Mouse (Mus musculus): ENCODE measurements around the gene Hoxd8. TPM values are rescaled to one million over a fixed set of nuclear protein-coding genes. Genes with fewer than 3 reads are reported as not detected.
A peak's percentile ranks its signal among the peaks of the same experiment; 100 is the strongest.

Hoxd8 gene
- polyA plus RNA-seq, 1 experiment from 2014 or later: not detected

- H3K27me3 ChIP-seq (replicated peaks; ENCODE audit: low read depth, poor library complexity, severe bottlenecking): peaks cover 100% of the 10 kb centered on the region
- 2% methylated on average over 14 of the region's 14 CpGs for WGBS
- peak overlapping the region; percentile 35 for H3K4me3 ChIP-seq
- no peaks in the 10 kb centered on the region for H3K36me3 ChIP-seq (replicated peaks)
- H3K4me1 ChIP-seq: peaks cover 12% of the 10 kb centered on the region; the same call in 1 of the 2 replicates
- H3K9me3 ChIP-seq: no peaks in the 10 kb centered on the region
- no peak for DNase-seq (ENCODE audit: low spot score)
- peak overlapping the region; percentile 35; the same call in 1 of the 2 replicates for H3K27ac ChIP-seq (replicated peaks)
Observed at GRCm38 (mm10) chr2:74739869-74740268, 35.5 kb downstream of the Hoxd8 start.

DNA sequence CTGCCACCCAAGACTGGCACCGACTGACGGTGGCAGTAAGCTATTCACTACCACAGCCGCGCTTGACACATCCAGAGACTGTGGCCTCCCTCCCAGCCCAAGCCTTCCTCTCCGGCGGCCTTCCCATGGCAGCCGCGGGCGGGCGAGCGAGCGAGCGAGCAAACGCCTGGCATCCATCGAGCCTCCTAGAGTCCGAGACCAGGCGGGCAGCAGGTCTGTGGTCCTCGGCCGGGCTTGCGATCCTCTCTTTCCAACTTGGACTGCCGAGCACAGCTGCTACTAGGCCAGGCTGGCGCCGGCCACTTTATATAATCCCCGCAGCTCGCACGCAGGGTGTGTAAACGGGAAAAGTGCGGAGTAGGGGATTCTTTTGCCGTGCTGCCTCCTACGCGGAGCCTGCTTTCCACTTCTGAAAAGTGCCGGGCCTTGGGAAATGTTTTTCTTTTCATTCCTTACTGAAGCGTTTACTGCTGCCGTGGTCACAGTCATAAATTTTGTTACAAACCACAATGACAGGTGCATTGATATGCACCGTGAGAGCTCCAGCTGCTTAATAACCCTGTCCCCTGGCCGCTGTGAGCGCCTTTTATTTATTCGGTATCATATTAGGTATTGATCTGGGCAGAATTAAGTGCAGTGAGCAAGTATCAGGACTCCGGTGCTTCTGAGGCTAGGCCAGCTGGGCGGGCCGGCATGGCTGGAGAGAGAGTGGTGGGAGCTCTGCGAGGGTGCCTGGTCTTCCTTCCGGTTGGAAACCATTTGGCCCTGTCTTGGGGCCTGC lies 36.1 kb downstream of the Hoxd8 start:
- Histone ChIP-seq H3K36me3 (replicated peaks) (no peaks in the 10 kb centered on the region), H3K9me3 (no peaks in the 10 kb centered on the region), H3K4me3 (peak overlapping the region; percentile 35), H3K27me3 (replicated peaks; ENCODE audit: low read depth, poor library complexity, severe bottlenecking) (peaks cover 100% of the 10 kb centered on the region), H3K27ac (replicated peaks) (peak overlapping the region; percentile 35; the same call in 1 of the 2 replicates), H3K4me1 (peaks cover 12% of the 10 kb centered on the region; the same call in 1 of the 2 replicates)
- WGBS: 1% methylated on average over 43 of the region's 43 CpGs
- peak; percentile 62 for DNase-seq (ENCODE audit: low spot score)

- no peak for DNase-seq (ENCODE audit: low spot score)
- 26% methylated on average over 2 of the region's 3 CpGs for WGBS
- Histone ChIP-seq H3K4me3 (no peak overlapping the region), H3K36me3 (replicated peaks) (no peaks in the 10 kb centered on the region), H3K27me3 (replicated peaks; ENCODE audit: low read depth, poor library complexity, severe bottlenecking) (peaks cover 100% of the 10 kb centered on the region), H3K27ac (replicated peaks) (no peak overlapping the region), H3K4me1 (peaks cover 4% of the 10 kb centered on the region; the same call in 1 of the 2 replicates), H3K9me3 (no peaks in the 10 kb centered on the region)
Observed at GRCm38 (mm10) chr2:74741252-74741978, 37.0 kb downstream of the Hoxd8 start.

DNA sequence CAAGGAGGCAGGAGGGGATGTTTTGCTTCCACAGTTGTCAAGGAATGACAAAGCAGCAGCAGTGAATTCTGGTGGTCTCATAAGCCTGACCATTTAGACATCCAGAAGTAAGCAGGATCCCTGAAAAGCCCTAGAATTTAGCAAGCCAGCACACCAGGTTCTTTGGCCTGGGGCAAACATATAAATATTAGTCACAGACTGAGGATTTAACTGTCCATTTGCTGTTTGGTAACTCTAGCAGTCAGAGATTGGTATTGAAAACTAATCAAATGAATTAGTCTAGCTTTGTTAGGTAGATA lies 37.5 kb downstream of the Hoxd8 start:
- no peak overlapping the region for H3K4me3 ChIP-seq
- H3K27ac ChIP-seq (replicated peaks): no peak overlapping the region
- H3K9me3 ChIP-seq: no peaks in the 10 kb centered on the region
- peaks cover 100% of the 10 kb centered on the region for H3K27me3 ChIP-seq (replicated peaks; ENCODE audit: low read depth, poor library complexity, severe bottlenecking)
- peaks cover 9% of the 10 kb centered on the region; the same call in 1 of the 2 replicates for H3K4me1 ChIP-seq
- DNase-seq (ENCODE audit: low spot score): no peak
- H3K36me3 ChIP-seq (replicated peaks): no peaks in the 10 kb centered on the region

DNA sequence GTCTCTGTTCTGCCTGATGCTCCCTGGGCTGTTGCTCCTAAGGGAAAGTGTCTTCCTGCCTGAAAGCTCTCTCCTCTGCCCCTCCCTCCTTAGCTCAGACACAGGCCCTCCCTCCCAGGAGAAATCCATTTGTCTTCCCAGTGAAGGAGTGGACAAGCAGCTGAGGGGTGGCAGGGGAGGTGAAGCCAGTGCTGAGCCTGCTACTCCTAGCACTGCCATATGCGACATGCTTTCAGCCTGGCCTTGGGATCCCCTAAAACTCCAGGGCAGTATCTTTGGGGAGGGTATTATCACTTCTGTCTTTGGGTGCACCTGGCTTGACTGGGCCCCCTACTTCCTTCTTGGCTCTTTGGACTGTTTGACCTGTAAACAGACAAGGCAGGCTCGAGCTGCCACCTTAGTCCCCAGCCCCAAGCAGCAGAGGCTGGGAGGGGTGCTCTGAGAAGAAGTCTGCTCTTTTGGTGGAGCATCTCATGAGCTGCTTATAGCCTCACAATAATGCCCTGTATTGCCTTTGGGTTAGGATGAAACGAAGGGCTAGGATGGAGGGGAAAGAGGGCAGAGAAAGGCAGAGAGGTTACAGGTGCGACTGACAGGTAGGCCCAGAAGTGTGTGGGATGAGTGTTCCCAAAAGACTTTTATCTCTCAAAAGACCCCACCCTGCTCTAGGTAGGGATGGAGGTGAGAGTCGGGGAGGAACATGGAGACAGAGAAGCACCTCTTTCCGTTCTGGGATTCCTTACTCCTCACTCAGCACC lies 41.3 kb downstream of the Hoxd8 start:
- no peaks in the 10 kb centered on the region for H3K36me3 ChIP-seq (replicated peaks)
- H3K4me1 ChIP-seq: peaks cover 19% of the 10 kb centered on the region
- peak; percentile 20 for DNase-seq (ENCODE audit: low spot score)
- WGBS: 2% methylated on average over 6 of the region's 6 CpGs
- H3K27me3 ChIP-seq (replicated peaks; ENCODE audit: low read depth, poor library complexity, severe bottlenecking): peaks cover 100% of the 10 kb centered on the region
- no peak overlapping the region; the same call in 1 of the 2 replicates for H3K27ac ChIP-seq (replicated peaks)
- H3K4me3 ChIP-seq: peak overlapping the region; percentile 45; the same call in 1 of the 2 replicates
- no peaks in the 10 kb centered on the region for H3K9me3 ChIP-seq

GRCm38 (mm10) chr2:74746298-74746921 lies 42.0 kb downstream of the Hoxd8 start:
- WGBS: under 1% methylated on average over 58 of the region's 58 CpGs
- H3K4me3 ChIP-seq: peak overlapping the region; percentile 45

DNA sequence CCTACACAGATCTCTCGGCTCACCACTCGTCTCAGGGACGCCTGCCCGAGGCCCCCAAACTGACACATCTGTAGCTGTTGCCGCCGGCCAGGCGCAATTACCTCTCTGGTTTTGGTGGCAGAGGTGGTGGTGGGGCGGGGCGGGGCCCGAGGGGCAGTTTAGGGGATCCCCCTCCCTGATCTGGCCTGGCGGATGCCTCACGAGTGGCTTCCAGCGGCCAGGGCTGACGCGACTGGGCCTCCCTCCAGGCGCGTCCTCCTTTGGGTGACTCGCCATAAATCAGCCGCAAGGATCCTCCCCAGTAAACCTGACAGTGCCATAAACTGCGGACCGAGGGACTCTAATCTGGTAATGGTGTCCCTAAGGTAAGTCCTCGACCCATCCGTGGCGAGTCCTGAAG lies 42.6 kb downstream of the Hoxd8 start:
- 1% methylated on average over 24 of the region's 24 CpGs for WGBS
- Histone ChIP-seq H3K4me3 (peak overlapping the region; percentile 45), H3K27ac (replicated peaks) (peak overlapping the region; percentile 48), H3K4me1 (peaks cover 19% of the 10 kb centered on the region), H3K9me3 (no peaks in the 10 kb centered on the region), H3K27me3 (replicated peaks; ENCODE audit: low read depth, poor library complexity, severe bottlenecking) (peaks cover 100% of the 10 kb centered on the region), H3K36me3 (replicated peaks) (no peaks in the 10 kb centered on the region)
- peak; percentile 56 for DNase-seq (ENCODE audit: low spot score)

More at GRCm38 (mm10) chr2:74746298-74746921, 42.0 kb downstream of the Hoxd8 start:
- H3K27me3 ChIP-seq (replicated peaks; ENCODE audit: low read depth, poor library complexity, severe bottlenecking): peaks cover 100% of the 10 kb centered on the region
- no peaks in the 10 kb centered on the region for H3K36me3 ChIP-seq (replicated peaks)
- H3K9me3 ChIP-seq: no peaks in the 10 kb centered on the region
- peak overlapping the region; percentile 48 for H3K27ac ChIP-seq (replicated peaks)
- DNase-seq (ENCODE audit: low spot score): peak; percentile 62
- peaks cover 19% of the 10 kb centered on the region for H3K4me1 ChIP-seq

DNA sequence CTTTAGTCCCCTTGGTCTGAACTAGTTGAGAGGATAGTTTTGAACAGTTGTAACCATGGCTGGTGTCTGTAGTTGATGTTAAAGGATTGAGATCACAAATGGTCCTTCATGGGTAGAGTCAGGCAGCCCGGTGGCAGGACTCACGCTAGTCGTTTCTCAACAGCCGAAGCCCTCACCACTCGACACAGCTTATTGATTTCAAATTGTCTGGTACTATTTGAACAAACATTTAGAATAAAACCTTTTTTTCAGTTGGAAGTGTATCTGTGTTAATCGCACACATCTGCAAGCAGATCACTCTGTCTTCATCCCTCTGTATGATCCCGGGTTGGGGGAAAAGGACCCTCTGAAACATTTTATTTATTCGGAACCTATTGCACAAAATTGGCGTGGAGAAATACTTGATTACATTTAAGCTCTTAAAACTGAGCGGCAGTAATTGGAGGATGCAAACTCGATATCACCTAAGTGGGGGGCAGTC lies 43.3 kb downstream of the Hoxd8 start:
- H3K4me3 ChIP-seq: peak overlapping the region; percentile 45; the same call in 1 of the 2 replicates
- WGBS: 3% methylated on average over 11 of the region's 11 CpGs
- peak; percentile 50 for DNase-seq (ENCODE audit: low spot score)
- no peaks in the 10 kb centered on the region for H3K9me3 ChIP-seq
- H3K36me3 ChIP-seq (replicated peaks): no peaks in the 10 kb centered on the region
- peaks cover 21% of the 10 kb centered on the region for H3K4me1 ChIP-seq
- H3K27me3 ChIP-seq (replicated peaks; ENCODE audit: low read depth, poor library complexity, severe bottlenecking): peaks cover 100% of the 10 kb centered on the region
- no peak overlapping the region for H3K27ac ChIP-seq (replicated peaks)

DNA sequence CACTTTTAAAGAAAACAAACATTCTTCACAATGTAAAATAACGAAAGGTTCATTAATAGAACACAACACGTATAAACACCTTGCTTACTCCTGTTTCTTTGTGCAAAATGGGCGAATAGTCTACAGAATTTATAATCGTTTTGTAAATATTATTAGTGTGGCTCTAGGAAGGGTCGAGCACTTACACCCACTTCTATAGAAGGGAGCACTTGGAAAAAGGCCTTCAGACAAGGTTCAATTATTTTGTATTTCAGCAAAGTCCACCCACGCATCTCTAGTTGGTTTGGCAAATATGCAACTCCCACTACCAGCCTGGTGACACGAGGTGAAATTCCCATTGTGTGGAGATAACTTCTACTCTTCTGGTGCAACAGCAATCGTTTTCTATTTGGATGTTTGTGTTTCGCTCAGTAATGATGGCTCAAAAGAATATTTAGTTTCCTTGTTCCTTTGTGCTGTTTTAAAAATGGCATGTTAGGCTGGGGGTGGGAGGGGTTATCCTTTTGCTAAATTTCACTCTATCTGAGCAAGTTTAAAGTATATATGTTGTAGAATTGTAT lies 44.1 kb downstream of the Hoxd8 start:
- 4% methylated on average over 9 of the region's 9 CpGs for whole genome bisulfite sequencing
- Histone ChIP-seq H3K27ac (replicated peaks) (no peak overlapping the region), H3K36me3 (replicated peaks) (no peaks in the 10 kb centered on the region), H3K27me3 (replicated peaks; ENCODE audit: low read depth, poor library complexity, severe bottlenecking) (peaks cover 100% of the 10 kb centered on the region), H3K4me3 (no peak overlapping the region), H3K4me1 (peaks cover 28% of the 10 kb centered on the region), H3K9me3 (no peaks in the 10 kb centered on the region)
- peak; percentile 34 for DNase-seq (ENCODE audit: low spot score)

GRCm38 (mm10) chr2:74749337-74750121 lies 45.1 kb downstream of the Hoxd8 start:
- H3K4me1 ChIP-seq: peaks cover 28% of the 10 kb centered on the region
- peak overlapping the region; percentile 63 for H3K27ac ChIP-seq (replicated peaks)
- H3K27me3 ChIP-seq (replicated peaks; ENCODE audit: low read depth, poor library complexity, severe bottlenecking): peaks cover 100% of the 10 kb centered on the region
- peak overlapping the region; percentile 43 for H3K4me3 ChIP-seq
- WGBS: under 1% methylated on average over 47 of the region's 47 CpGs
- H3K36me3 ChIP-seq (replicated peaks): no peaks in the 10 kb centered on the region
- peak; percentile 74 for DNase-seq (ENCODE audit: low spot score)
- no peaks in the 10 kb centered on the region for H3K9me3 ChIP-seq

GRCm38 (mm10) chr2:74750731-74751250 lies 46.4 kb downstream of the Hoxd8 start:
- Histone ChIP-seq H3K4me1 (peaks cover 28% of the 10 kb centered on the region), H3K27me3 (replicated peaks; ENCODE audit: low read depth, poor library complexity, severe bottlenecking) (peaks cover 100% of the 10 kb centered on the region), H3K9me3 (no peaks in the 10 kb centered on the region), H3K27ac (replicated peaks) (no peak overlapping the region), H3K4me3 (no peak overlapping the region), H3K36me3 (replicated peaks) (no peaks in the 10 kb centered on the region)
- WGBS: 13% methylated on average over 5 of the region's 5 CpGs
- peak; percentile 18 for DNase-seq (ENCODE audit: low spot score)

Data from embryonic facial prominence, embryonic 10.5 days (tissue).